Mouse (Mus musculus) splenic B cell, adult 2 months (primary cell): ENCODE results near the gene Klhl29.

Experiments
- DNase-seq: peaks from one replicate; pipeline ENCODE4 v3.0.0-alpha.2; 2011; ENCODE audit warnings: low read depth, low spot score
- H3K27me3 ChIP-seq: 2 replicates; pipeline ENCODE4 v1.6.1; 2012; ENCODE audit warnings: mild to moderate bottlenecking, low read length, moderate library complexity, mixed read lengths; ENCODE audit not compliant: control insufficient read depth, poor library complexity, insufficient read depth, severe bottlenecking
- H3K36me3 ChIP-seq: 2 replicates; pipeline ENCODE4 v1.6.1; 2012; ENCODE audit warnings: mild to moderate bottlenecking, low read length, moderate library complexity, mixed read lengths; ENCODE audit not compliant: control insufficient read depth, poor library complexity, insufficient read depth, severe bottlenecking

Gene Klhl29

DNA sequence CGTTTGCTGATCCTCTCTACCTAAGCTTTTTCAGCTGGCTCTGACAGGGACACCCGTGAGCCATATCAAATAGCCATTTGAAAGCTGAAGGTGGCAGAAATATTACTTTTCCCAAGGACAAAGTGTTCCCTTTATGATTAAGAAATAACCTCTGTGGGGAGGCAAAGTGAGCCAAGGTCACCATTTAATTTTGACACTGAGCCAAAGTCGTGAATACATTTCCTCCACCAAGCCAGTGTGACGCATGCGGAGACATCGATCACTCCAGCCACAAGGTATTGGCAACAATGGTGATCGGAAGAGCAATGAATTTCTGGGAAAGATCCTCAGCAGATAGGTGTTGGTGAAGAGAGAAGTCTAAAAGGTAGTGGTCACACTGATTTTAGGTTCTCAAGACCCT, 83.2 kb downstream of the Klhl29 start:
- Histone ChIP-seq H3K36me3 (no peaks in the 10 kb centered on the region), H3K27me3 (no peaks in the 10 kb centered on the region)
- no peak for DNase-seq

- DNase-seq, result no peak
- Histone ChIP-seq H3K36me3 (no peaks in the 10 kb centered on the region), H3K27me3 (no peaks in the 10 kb centered on the region)
These were observed 89.9 kb downstream of the Klhl29 start for GRCm38 (mm10) chr12:5285579-5285978.

- no peaks in the 10 kb centered on the region for H3K27me3 ChIP-seq
- DNase-seq, result no peak
These were observed 90.5 kb downstream of the Klhl29 start for GRCm38 (mm10) chr12:5284961-5285360.

DNA sequence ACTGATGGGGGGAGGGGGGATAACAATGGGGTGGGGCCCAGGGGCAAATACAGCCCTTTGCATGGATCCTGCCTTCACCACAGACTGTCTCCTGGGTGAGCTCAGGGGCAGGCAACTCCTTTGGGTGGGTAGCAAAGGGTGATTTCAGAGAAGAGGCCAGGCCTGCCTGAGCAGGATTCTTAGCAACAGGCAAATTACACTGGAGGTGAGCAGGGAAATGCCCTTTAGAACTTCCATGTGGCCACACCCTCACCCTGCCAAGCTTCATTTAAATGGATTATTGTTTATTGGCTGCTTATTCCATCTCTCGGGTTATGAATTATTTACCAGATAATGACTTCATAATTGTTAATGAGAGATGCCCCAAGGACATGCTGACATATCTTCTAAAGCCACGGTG, 91.8 kb downstream of the Klhl29 start:
- H3K36me3 ChIP-seq, result no peaks in the 10 kb centered on the region
- DNase-seq, result no peak
- no peaks in the 10 kb centered on the region for H3K27me3 ChIP-seq

More at GRCm38 (mm10) chr12:5284961-5285360, 90.5 kb downstream of the Klhl29 start:
- H3K36me3 ChIP-seq, result no peaks in the 10 kb centered on the region

DNA sequence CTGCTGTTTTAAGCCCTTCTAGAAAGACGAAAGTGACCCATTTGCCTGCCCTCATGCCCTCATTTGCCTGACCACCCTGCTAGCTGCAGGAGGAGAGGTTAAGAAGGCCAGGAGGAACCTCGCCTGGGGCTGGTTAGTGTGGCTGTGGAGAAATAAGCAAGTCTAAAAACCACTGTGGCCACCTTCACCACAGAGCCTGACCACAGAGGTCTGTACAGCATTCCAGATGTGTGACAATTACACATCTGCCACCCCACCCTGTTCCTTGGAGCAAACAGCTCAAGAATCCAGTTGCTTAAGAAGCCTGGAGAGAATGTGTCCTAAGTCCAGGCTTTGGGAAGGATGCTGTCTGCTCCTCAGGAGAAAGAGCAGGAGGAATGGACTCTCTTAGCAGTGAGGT, 92.9 kb downstream of the Klhl29 start:
- Histone ChIP-seq H3K36me3 (no peaks in the 10 kb centered on the region), H3K27me3 (no peaks in the 10 kb centered on the region)
- no peak for DNase-seq

DNA sequence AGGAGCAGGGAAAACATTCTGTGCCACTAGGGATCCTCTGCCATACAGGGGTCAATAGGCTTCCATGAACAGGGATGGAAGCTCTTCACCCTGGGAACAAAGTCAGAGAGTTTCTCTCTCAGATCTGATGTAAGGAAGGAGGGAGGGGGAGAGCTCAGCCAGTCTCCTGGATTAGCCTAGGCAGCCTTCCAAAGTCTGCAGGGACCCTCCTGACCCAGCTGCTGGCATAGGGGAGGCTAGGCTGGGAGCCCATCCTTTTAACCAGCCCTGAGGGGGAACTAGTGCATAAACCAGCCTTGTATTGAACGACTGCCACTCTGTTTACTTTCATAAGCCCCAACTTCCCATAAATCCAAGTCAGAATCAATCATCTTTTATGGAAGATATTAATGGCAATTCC, 95.6 kb downstream of the Klhl29 start:
- Histone ChIP-seq H3K36me3 (no peaks in the 10 kb centered on the region), H3K27me3 (no peaks in the 10 kb centered on the region)
- DNase-seq, result no peak

- no peak for DNase-seq
- Histone ChIP-seq H3K36me3 (no peaks in the 10 kb centered on the region), H3K27me3 (no peaks in the 10 kb centered on the region)
These were observed 98.5 kb downstream of the Klhl29 start for GRCm38 (mm10) chr12:5277028-5277427.

GRCm38 (mm10) chr12:5275507-5275936, 100.0 kb downstream of the Klhl29 start:
- H3K36me3 ChIP-seq, result no peaks in the 10 kb centered on the region
- no peak for DNase-seq
- H3K27me3 ChIP-seq, result no peaks in the 10 kb centered on the region

DNA sequence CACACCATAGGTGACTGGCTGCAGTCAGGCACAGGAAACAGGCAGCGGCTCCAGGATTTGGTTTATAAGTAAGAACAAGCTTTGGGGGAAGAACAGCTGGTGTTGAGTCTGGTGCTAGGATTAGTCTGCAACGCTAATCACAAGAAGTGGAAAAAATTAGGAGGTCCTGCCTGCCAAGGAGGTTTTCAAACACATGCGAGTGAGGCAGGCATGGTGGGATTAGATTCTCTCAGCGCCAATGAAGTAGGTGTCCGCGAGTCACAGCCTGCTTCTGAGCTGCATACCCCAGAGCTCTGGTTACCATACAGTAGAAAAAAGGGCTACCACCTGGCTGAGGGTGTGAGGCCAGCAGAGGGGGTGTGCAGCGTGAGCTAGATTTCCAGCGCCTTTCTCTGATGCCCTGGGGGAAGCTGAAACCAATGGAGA, 101.0 kb downstream of the Klhl29 start:
- no peaks in the 10 kb centered on the region for H3K36me3 ChIP-seq
- no peaks in the 10 kb centered on the region for H3K27me3 ChIP-seq
- no peak for DNase-seq

DNA sequence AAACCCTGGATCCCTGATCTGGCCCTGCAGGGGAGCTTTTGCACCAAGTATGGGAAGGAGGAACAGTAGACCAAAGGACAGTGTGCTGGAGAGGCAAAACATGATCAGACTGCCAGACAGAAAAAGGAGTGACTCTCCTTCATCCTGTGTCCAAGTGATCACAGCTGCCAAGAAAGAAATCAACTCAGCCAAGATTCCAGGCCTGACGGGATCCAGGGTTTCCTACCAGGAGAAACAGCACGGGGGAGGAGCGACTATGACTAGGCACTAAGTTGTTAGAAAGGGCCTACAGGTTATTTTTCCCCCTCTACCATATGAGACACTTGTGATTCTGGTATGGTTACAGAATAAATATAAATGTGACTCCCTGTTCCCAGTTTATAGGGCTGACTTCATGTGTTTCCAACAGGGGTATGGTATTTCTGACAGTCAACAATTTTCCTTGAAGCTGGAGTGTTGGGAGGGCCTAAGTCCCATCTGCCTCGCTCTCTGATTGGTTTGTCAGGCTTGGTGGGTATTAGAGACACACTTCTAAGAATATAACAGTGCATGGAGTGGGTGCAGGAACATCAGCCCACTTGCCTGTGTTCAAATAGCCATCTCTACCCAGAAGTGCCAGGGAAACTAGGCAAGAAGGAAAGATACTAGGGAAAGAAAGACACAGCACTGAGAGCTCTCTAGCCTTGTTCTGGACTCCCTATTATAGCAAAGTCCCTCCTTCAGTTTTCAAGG, 102.0 kb downstream of the Klhl29 start:
- H3K36me3 ChIP-seq, result no peaks in the 10 kb centered on the region
- no peak for DNase-seq
- H3K27me3 ChIP-seq, result no peaks in the 10 kb centered on the region

DNA sequence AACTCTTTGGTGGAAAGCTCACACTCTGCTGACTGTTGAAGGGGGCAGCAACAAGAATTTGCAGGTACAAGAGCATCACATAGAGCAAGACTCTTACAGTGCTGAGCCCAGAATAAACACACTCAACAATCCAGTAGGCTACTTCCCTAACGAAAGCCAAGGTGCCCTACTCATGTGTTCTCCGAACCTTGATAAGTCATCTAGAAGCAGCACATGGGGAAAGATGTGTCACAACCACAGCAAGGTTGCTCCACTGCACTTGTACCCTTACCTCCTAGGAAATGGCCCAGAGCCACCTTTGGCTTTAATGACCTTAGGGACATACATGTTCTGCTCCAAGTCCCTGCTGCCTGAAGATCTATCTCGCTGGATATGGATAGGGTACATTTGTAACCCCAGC, 105.0 kb downstream of the Klhl29 start:
- no peak for DNase-seq
- Histone ChIP-seq H3K36me3 (no peaks in the 10 kb centered on the region), H3K27me3 (no peaks in the 10 kb centered on the region)

DNA sequence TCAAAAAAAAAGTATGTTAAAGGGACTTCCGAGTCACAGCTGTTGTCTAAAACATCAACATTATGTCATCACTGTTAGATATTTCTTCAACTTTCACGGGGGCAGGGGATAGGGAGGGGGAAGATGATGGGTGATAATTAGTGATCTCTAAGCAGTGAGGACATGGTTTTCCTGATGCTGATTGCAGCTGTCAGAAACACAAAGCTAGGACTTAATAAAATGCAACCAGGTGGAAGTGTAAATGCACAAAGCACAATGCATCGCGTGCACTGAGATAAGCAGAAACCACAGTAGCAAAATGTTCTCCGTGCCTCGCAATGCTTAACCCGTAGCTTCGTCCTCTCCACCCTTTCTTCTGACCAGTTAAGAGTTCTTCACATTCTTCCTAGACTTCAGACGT, 105.5 kb downstream of the Klhl29 start:
- no peak for DNase-seq
- H3K27me3 ChIP-seq, result no peaks in the 10 kb centered on the region
- H3K36me3 ChIP-seq, result no peaks in the 10 kb centered on the region

GRCm38 (mm10) chr12:5269061-5269460, 106.4 kb downstream of the Klhl29 start:
- Histone ChIP-seq H3K27me3 (no peaks in the 10 kb centered on the region), H3K36me3 (no peaks in the 10 kb centered on the region)
- no peak for DNase-seq

- Histone ChIP-seq H3K36me3 (no peaks in the 10 kb centered on the region), H3K27me3 (no peaks in the 10 kb centered on the region)
- no peak for DNase-seq
These were observed 107.3 kb downstream of the Klhl29 start for GRCm38 (mm10) chr12:5268188-5268612.

DNA sequence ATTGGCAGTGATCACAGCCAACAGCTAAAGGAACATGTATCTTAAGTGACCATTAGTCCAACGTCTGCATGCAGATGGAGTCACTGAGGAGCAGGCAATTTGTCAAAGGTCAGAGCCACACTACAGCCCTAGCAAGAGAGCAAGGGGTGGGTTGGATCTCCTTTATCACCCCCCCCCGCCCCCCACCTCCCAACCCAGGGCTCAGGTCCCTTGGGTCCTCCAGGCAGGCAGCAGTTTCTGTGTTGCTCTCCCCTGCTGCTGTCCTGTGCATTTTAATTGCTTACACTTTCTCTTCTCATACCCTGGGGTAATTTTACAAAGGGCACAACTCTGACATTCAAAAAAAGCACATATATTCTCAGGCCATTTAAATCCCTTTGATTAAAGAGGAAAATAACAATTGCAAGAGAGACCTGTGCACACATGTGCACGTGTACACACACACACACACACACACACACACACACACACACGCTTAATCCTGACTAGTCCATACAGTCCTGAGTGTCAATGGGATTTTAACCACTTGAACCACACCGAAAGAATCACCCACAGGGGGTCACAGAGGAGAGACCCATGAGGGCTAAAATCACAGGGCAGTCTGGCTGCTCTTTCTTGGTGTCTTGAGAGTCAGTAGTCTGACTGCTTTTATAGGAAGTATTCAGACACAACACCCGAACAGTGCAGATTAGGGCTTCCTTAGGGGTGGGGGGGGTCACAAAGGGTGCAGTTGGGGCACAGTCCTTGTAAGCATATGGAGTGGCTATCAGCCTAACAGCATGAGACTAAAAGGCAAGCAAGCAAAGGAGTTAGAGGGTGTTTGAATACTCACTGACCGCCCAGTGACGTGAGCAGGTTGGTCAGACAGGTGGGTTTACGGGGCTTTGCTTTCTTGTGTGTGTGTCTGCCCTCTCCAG, 108.0 kb downstream of the Klhl29 start:
- no peaks in the 10 kb centered on the region for H3K36me3 ChIP-seq
- DNase-seq, result no peak
- no peaks in the 10 kb centered on the region for H3K27me3 ChIP-seq
